Mouse (Mus musculus): ENCODE data around the gene Ptpn21. TPM values are rescaled to one million over a fixed set of nuclear protein-coding genes. Genes with fewer than 3 reads are reported as not detected.

Ptpn21 gene
- polyA plus RNA-seq, 1 experiment from 2014 or later: 6.2 TPM

Other genes with a start within 250 kb of the Ptpn21 start
- not detected in 2 replicates for gene Kcnk10, start 159.1 kb downstream of the Ptpn21 start, polyA plus RNA-seq (2014; fragmentation: Nextera tagmentation; extraction: Ambion mirVana)
- 25.5 and 26.1 TPM in 2 replicates for gene Spata7, start 109.2 kb downstream of the Ptpn21 start, polyA plus RNA-seq (2014; fragmentation: Nextera tagmentation; extraction: Ambion mirVana)
- 158 and 170 TPM in 2 replicates for gene Zc3h14, start 9.6 kb upstream of the Ptpn21 start, polyA plus RNA-seq (2014; fragmentation: Nextera tagmentation; extraction: Ambion mirVana)
- 1.9 and 2.2 TPM in 2 replicates for gene Eml5, start 164.1 kb upstream of the Ptpn21 start, polyA plus RNA-seq (2014; fragmentation: Nextera tagmentation; extraction: Ambion mirVana)
- 35.1 and 35.7 TPM in 2 replicates for gene Ttc8, start 183.2 kb upstream of the Ptpn21 start, polyA plus RNA-seq (2014; fragmentation: Nextera tagmentation; extraction: Ambion mirVana)